Mouse (Mus musculus): ENCODE results near the gene Znrf3. TPM values are rescaled to one million over a fixed set of nuclear protein-coding genes. Genes with fewer than 3 reads are reported as not detected.

Gene Znrf3
- polyA plus RNA-seq, 1 experiment: 2.0 TPM

DNA sequence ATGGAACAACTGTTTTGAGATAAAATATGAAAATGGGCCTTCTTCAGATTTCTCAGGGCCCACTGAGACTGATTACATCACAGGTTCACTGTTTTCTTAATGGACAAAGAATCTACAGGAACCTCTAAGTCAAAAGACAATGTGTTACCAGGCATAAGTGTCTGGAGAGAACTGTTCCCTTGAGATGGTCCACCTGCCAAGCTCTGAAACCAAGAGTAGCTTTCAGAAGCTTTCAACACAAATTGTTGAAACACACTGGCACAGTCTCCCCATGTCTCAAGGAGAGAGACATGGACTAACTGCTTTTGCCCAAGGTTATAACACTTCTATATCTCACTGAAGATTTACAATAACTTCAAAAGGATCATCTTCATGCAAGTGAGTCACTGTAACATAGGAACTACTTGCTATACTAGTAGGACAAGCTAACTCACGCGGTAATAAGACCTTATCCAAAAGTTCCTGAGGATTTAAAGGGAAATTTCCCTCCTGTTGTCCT lies 89.3 kb downstream of the Znrf3 start:
- 86% methylated on average over 2 of the region's 2 CpGs for WGBS
- no peak overlapping the region for H3K4me3 ChIP-seq (replicated peaks; ENCODE audit: control insufficient read depth, low read depth, low read length)
- no peak for TF ChIP-seq POLR2A (IDR thresholded peaks at IDR 0.05; ENCODE audit: borderline replicate concordance, control insufficient read depth, low read depth, low read length)
- no peak for TF ChIP-seq CTCF (IDR thresholded peaks at IDR 0.05; ENCODE audit: control insufficient read depth, insufficient read depth, low read length)
- no peaks in the 10 kb centered on the region; the same call in 1 of the 2 replicates for H3K4me1 ChIP-seq (ENCODE audit: control insufficient read depth, insufficient read depth, low read length)
- H3K27ac ChIP-seq (ENCODE audit: control insufficient read depth, insufficient read depth, low read depth, low read length, poor library complexity): no peak overlapping the region

DNA sequence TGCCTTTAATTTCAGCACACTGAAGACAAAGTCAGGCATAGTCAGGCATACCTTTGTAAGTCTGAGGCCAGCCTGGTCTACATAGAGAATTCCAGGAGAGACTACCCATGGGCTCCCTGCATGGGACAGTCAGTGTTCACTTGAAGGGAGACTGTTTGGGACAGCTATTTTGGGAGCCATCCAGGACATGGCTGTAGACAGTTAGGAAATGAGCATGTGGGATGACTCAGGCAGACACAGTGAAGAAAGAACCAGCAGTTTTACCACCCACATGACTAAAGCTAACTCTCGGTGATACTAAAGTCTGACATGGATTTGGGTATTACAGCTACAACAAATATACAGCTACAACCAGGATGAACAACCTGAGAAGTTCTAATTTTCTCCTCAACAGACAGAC lies 89.9 kb downstream of the Znrf3 start:
- no peak for TF ChIP-seq CTCF (IDR thresholded peaks at IDR 0.05; ENCODE audit: control insufficient read depth, insufficient read depth, low read length)
- no peak for TF ChIP-seq POLR2A (IDR thresholded peaks at IDR 0.05; ENCODE audit: borderline replicate concordance, control insufficient read depth, low read depth, low read length)
- H3K27ac ChIP-seq (ENCODE audit: control insufficient read depth, insufficient read depth, low read depth, low read length, poor library complexity): no peak overlapping the region
- 28% methylated on average over 1 of the region's 1 CpGs for WGBS

DNA sequence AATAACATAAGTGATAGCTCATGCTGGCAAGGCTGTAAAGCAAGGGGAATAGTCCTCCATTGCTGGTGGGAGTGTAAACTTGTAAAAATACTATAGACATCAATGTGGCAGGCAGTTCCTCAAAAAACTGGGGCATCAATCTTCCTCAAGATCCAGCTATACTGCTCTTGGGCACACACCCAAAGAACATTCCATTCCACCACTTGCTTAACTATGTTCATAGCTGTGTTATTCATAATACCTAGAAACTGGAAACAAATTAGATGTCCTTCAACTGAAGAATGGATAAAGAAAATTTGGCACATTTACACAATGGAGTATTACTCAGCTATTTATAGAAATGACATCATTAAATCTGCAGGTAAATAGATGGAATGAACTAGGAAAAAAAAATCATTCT lies 91.6 kb downstream of the Znrf3 start:
- TF ChIP-seq POLR2A (IDR thresholded peaks at IDR 0.05; ENCODE audit: borderline replicate concordance, control insufficient read depth, low read depth, low read length) (no peak), CTCF (IDR thresholded peaks at IDR 0.05; ENCODE audit: control insufficient read depth, insufficient read depth, low read length) (no peak)
- Histone ChIP-seq H3K4me1 (ENCODE audit: control insufficient read depth, insufficient read depth, low read length) (no peaks in the 10 kb centered on the region; the same call in 1 of the 2 replicates), H3K4me3 (replicated peaks; ENCODE audit: control insufficient read depth, low read depth, low read length) (no peak overlapping the region), H3K27ac (ENCODE audit: control insufficient read depth, insufficient read depth, low read depth, low read length, poor library complexity) (no peak overlapping the region)

More for the DNA sequence above, 89.9 kb downstream of the Znrf3 start:
- Histone ChIP-seq H3K4me1 (ENCODE audit: control insufficient read depth, insufficient read depth, low read length) (no peaks in the 10 kb centered on the region; the same call in 1 of the 2 replicates), H3K4me3 (replicated peaks; ENCODE audit: control insufficient read depth, low read depth, low read length) (no peak overlapping the region)

DNA sequence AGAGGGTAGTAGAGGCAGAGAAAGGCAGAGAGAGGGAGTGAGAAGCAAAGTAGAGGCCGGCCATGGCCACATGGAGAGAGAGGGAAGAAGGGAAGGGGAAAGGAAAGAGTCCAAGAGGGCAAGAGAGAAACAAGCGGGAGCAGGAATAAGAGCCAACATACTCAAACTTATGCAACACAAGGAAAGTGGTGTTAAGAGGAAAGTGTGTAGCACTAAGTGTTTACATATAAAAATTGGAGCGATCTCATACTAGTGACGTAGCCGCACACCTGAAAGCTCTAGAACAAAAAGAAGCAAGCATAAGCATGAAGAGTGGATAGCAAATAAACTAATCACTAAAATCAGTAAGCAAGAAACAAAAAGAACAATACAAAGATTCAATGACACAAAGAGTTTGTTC lies 95.2 kb downstream of the Znrf3 start:
- TF ChIP-seq CTCF (IDR thresholded peaks at IDR 0.05; ENCODE audit: control insufficient read depth, insufficient read depth, low read length) (no peak), POLR2A (IDR thresholded peaks at IDR 0.05; ENCODE audit: borderline replicate concordance, control insufficient read depth, low read depth, low read length) (no peak)
- H3K4me1 ChIP-seq (ENCODE audit: control insufficient read depth, insufficient read depth, low read length): no peaks in the 10 kb centered on the region
- 85% methylated on average over 5 of the region's 5 CpGs for WGBS
- no peak overlapping the region for H3K4me3 ChIP-seq (replicated peaks; ENCODE audit: control insufficient read depth, low read depth, low read length)
- H3K27ac ChIP-seq (ENCODE audit: control insufficient read depth, insufficient read depth, low read depth, low read length, poor library complexity): no peak overlapping the region

DNA sequence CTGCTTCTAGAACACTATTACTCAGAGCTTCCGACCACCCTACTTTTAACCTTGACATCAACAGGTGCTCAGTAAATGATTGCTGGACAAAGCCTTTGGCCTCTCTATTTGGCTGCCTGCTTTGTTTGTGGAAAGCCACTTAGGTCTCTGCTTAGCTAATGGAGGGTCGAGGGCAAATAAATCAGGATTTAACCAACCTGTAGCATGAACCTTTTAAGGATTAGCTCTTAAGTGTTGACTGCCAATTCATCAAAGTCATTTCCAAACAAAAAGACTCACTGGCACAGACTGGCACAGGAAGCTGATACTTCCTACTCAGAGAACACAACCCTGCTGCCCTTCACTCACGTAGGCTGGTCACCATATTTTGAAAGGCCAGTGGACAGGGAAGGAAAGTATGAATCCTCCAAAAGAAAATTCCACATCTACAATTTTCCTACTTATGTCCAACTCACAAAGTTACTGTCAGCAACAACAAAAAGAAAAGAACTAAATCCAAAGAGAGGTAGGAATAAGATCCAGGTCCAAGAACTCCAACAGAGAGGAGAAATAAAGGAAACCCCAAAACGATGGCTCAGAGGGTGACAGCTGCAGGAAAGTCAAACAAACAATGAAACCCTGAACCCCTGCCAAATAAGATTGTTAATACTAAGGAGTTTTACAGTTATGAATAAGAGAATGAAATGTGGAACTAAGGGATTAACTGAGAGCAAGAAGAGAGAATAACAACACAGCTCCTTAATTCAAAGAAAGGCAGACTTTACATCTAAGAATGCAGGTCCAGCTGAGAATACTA lies 97.6 kb downstream of the Znrf3 start:
- WGBS: 50% methylated on average over 4 of the region's 4 CpGs
- Histone ChIP-seq H3K27ac (ENCODE audit: control insufficient read depth, insufficient read depth, low read depth, low read length, poor library complexity) (no peak overlapping the region), H3K4me1 (ENCODE audit: control insufficient read depth, insufficient read depth, low read length) (no peaks in the 10 kb centered on the region), H3K4me3 (replicated peaks; ENCODE audit: control insufficient read depth, low read depth, low read length) (no peak overlapping the region)
- no peak for TF ChIP-seq POLR2A (IDR thresholded peaks at IDR 0.05; ENCODE audit: borderline replicate concordance, control insufficient read depth, low read depth, low read length)
- no peak for TF ChIP-seq CTCF (IDR thresholded peaks at IDR 0.05; ENCODE audit: control insufficient read depth, insufficient read depth, low read length)

DNA sequence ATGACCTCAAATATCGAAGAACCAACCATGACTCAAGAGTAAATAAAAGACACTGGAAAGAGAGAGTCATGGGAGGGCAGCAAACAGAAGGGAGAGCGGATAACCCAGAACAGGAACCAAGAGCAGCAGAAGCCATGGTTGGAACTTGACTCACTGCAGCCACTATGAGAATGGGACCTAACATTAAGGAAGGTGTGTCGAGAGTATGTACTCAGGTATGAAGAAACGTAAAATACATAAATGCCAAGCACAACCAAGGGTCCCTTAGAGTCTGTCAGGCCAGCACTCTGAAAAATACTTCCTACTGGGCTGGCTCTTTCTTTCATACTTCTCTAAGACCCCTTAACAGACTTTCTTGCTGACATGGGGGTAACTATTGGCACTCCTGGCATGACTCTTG lies 100.9 kb downstream of the Znrf3 start:
- H3K27ac ChIP-seq (ENCODE audit: control insufficient read depth, insufficient read depth, low read depth, low read length, poor library complexity): no peak overlapping the region
- TF ChIP-seq POLR2A (IDR thresholded peaks at IDR 0.05; ENCODE audit: borderline replicate concordance, control insufficient read depth, low read depth, low read length): no peak
- TF ChIP-seq CTCF (IDR thresholded peaks at IDR 0.05; ENCODE audit: control insufficient read depth, insufficient read depth, low read length): no peak
- WGBS: 88% methylated on average over 4 of the region's 4 CpGs
- no peak overlapping the region for H3K4me3 ChIP-seq (replicated peaks; ENCODE audit: control insufficient read depth, low read depth, low read length)
- no peaks in the 10 kb centered on the region for H3K4me1 ChIP-seq (ENCODE audit: control insufficient read depth, insufficient read depth, low read length)

DNA sequence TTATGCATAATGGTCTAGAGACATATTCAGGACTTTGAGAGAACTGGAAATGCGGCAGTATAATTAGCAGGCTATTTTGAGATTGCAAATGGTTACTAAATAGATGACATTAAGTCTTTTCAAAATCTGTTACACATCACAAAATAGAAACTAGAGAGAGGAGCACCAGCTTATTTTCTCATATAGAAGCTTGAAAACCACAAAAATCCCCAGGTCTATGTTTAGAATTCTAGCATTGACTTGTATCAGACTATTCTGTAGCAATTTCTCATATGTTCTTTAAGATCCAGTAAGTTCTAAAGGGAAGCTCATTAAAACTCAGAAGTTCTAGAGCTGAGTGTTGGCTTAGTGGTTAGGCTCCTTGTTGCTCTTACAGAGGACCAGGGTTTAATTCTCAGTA lies 104.9 kb downstream of the Znrf3 start:
- TF ChIP-seq POLR2A (IDR thresholded peaks at IDR 0.05; ENCODE audit: borderline replicate concordance, control insufficient read depth, low read depth, low read length) (no peak), CTCF (IDR thresholded peaks at IDR 0.05; ENCODE audit: control insufficient read depth, insufficient read depth, low read length) (no peak)
- Histone ChIP-seq H3K27ac (ENCODE audit: control insufficient read depth, insufficient read depth, low read depth, low read length, poor library complexity) (no peak overlapping the region), H3K4me3 (replicated peaks; ENCODE audit: control insufficient read depth, low read depth, low read length) (no peak overlapping the region), H3K4me1 (ENCODE audit: control insufficient read depth, insufficient read depth, low read length) (no peaks in the 10 kb centered on the region)
- WGBS: 91% methylated on average over 1 of the region's 1 CpGs

DNA sequence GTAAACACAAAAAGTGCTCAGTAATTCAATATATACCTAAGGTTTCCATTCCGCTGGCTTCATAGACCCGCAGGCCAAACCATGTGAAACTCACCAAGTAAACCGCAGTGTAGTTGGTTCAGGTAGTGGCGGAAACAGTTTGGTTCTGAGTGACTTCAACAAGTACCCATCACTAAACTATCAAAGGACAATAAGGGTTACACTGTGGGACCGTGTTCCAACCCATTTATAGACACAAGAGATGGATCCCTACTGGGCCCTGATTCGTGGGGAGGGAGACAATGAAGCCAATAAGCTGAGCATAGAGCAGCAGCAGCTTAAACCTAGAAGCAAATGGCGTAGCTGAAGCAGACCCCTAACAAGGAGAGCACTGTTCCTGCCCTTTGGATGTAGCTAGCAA lies 107.8 kb downstream of the Znrf3 start:
- Histone ChIP-seq H3K4me1 (ENCODE audit: control insufficient read depth, insufficient read depth, low read length) (no peaks in the 10 kb centered on the region), H3K27ac (ENCODE audit: control insufficient read depth, insufficient read depth, low read depth, low read length, poor library complexity) (no peak overlapping the region), H3K4me3 (replicated peaks; ENCODE audit: control insufficient read depth, low read depth, low read length) (no peak overlapping the region)
- TF ChIP-seq CTCF (IDR thresholded peaks at IDR 0.05; ENCODE audit: control insufficient read depth, insufficient read depth, low read length): no peak
- no peak for TF ChIP-seq POLR2A (IDR thresholded peaks at IDR 0.05; ENCODE audit: borderline replicate concordance, control insufficient read depth, low read depth, low read length)
- WGBS: 86% methylated on average over 7 of the region's 7 CpGs

Data from bone marrow, adult 2 months (tissue).